Mouse (Mus musculus): ENCODE data around the gene Epdr1.
"Not testable (repeated sequence)": the region's sequence is repeated elsewhere in the genome, so short reads cannot be mapped to it uniquely, and the experiment has no call there.

Epdr1 gene

GRCm38 (mm10) chr13:19604916-19605315 lies 14.8 kb downstream of the Epdr1 start:
- DNase-seq (ENCODE audit: low spot score in 2 of 2): no peak

GRCm38 (mm10) chr13:19603719-19604118 lies 16.0 kb downstream of the Epdr1 start:
- DNase-seq (ENCODE audit: low spot score in 2 of 2): no peak

GRCm38 (mm10) chr13:19602531-19602930 lies 17.2 kb downstream of the Epdr1 start:
- no peak for DNase-seq (ENCODE audit: low spot score in 2 of 2)

- no peak for DNase-seq (ENCODE audit: low spot score in 2 of 2)
These were observed 20.5 kb downstream of the Epdr1 start for GRCm38 (mm10) chr13:19599242-19599641.

- DNase-seq (ENCODE audit: low spot score in 2 of 2): no peak
These were observed 24.6 kb downstream of the Epdr1 start for GRCm38 (mm10) chr13:19595141-19595540.

GRCm38 (mm10) chr13:19590996-19591759 lies 28.5 kb downstream of the Epdr1 start:
- DNase-seq (ENCODE audit: low spot score in 2 of 2): no peak

- DNase-seq (ENCODE audit: low spot score in 2 of 2): no peak
These were observed 43.8 kb downstream of the Epdr1 start for GRCm38 (mm10) chr13:19575947-19576346.

GRCm38 (mm10) chr13:19574723-19575122 lies 45.0 kb downstream of the Epdr1 start:
- DNase-seq (ENCODE audit: low spot score in 2 of 2): not testable (repeated sequence)

- DNase-seq (ENCODE audit: low spot score in 2 of 2): not testable (repeated sequence)
These were observed 49.6 kb downstream of the Epdr1 start for GRCm38 (mm10) chr13:19570166-19570565.

- no peak for DNase-seq (ENCODE audit: low spot score in 2 of 2)
These were observed 57.2 kb downstream of the Epdr1 start for GRCm38 (mm10) chr13:19562510-19562909.

GRCm38 (mm10) chr13:19555391-19555790 lies 64.3 kb downstream of the Epdr1 start:
- no peak for DNase-seq (ENCODE audit: low spot score in 2 of 2)

Measured in left cerebral cortex, adult 9 months (tissue).